Mouse (Mus musculus) limb, embryonic 12.5 days (tissue): ENCODE data around the gene Chaf1a. TPM values are rescaled to one million over a fixed set of nuclear protein-coding genes. Genes with fewer than 3 reads are reported as not detected.
A peak's percentile ranks its signal among the peaks of the same experiment; 100 is the strongest.
"Not testable (repeated sequence)": the region's sequence is repeated elsewhere in the genome, so short reads cannot be mapped to it uniquely, and the experiment has no call there.

Source experiments
- ATAC-seq: fragments of 200-750 bp; cut with Nextera tagmentation; 2 replicates; pipeline ENCODE4 v1.8.0; 2017; ENCODE audit warnings: low read depth, moderate TSS enrichment; ENCODE audit not compliant: insufficient number of reproducible peaks, insufficient read depth, low FRiP score, low TSS enrichment
- H3K27ac ChIP-seq: fragments of 300-500 bp; sonication (generic); 2 replicates; pipeline ENCODE4 v1.5.1; 2016; ENCODE audit warnings: mild to moderate bottlenecking, moderate library complexity
- H3K27me3 ChIP-seq: fragments of 300-500 bp; sonication (generic); 2 replicates; pipeline ENCODE4 v1.6.1; 2016; ENCODE audit warnings: mild to moderate bottlenecking, moderate library complexity
- H3K36me3 ChIP-seq: fragments of 300-500 bp; sonication (generic); 2 replicates; pipeline ENCODE4 v1.6.1; 2016; ENCODE audit warnings: mild to moderate bottlenecking, moderate library complexity
- H3K4me1 ChIP-seq: fragments of 300-500 bp; sonication (generic); replicated peaks from 2 replicates; pipeline ENCODE4 v1.6.1; 2016
- H3K4me2 ChIP-seq: fragments of 300-500 bp; sonication (generic); 2 replicates; pipeline ENCODE4 v1.6.1; 2016; ENCODE audit warnings: mild to moderate bottlenecking, moderate library complexity
- H3K4me3 ChIP-seq: fragments of 300-500 bp; sonication (generic); replicated peaks from 2 replicates; pipeline ENCODE4 v1.5.1; 2016; ENCODE audit warnings: mild to moderate bottlenecking
- H3K9ac ChIP-seq: fragments of 300-500 bp; sonication (generic); replicated peaks from 2 replicates; pipeline ENCODE4 v1.6.1; 2016; ENCODE audit warnings: mild to moderate bottlenecking, moderate library complexity
- H3K9me3 ChIP-seq: fragments of 300-500 bp; sonication (generic); 2 replicates; pipeline ENCODE4 v1.6.1; 2016; ENCODE audit warnings: mild to moderate bottlenecking, moderate library complexity
- WGBS: fragments of 180-500 bp; shearing (Covaris S2); methylation state at CpG from one replicate; pipeline ENCODE4 v1.1.7; 2016; 5-methylcytosine and 5-hydroxymethylcytosine counted together
- polyA plus RNA-seq: library from polyadenylated mRNA; unstranded; fragments of >200 nt; fragmentation: Nextera tagmentation; extraction: Ambion mirVana; gene quantifications from 2 replicates; pipeline ENCODE4 v1.2.1, GENCODE M21; 2016

Chaf1a gene
- polyA plus RNA-seq, 1 experiment from 2014 or later: 51.2 TPM

- Histone ChIP-seq H3K9me3 (no peaks in the 10 kb centered on the region), H3K27me3 (no peaks in the 10 kb centered on the region), H3K36me3 (peaks cover 88% of the 10 kb centered on the region), H3K4me1 (no peaks in the 10 kb centered on the region), H3K4me3 (no peak overlapping the region), H3K9ac (no peak overlapping the region), H3K4me2 (no peak overlapping the region), H3K27ac (no peak overlapping the region)
- WGBS: 88% methylated on average over 5 of the region's 5 CpGs
- no peak for ATAC-seq
These were observed 11.1 kb downstream of the Chaf1a start for GRCm38 (mm10) chr17:56051369-56051768.

DNA sequence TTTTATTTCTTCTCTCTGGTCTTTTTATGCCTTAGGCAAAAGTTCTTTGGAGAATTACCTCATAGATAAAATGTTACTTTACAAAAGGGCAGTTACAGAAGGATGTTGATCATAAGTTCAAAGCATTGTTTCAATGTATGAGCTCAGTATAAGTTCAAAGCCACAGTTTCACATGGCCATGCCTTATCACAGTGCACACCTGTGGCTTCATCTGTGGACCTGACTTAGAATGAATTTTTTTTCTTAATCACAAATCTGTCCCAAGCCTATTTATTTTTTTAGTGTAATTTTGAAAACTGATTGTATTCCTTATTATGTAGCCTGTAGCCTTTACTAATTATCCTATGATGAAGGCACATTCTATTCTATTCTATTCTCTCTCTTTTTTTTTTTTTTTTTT is 14.7 kb downstream of the Chaf1a start:
- H3K27me3 ChIP-seq: no peaks in the 10 kb centered on the region
- no peak overlapping the region for H3K9ac ChIP-seq
- no peak overlapping the region for H3K4me3 ChIP-seq
- no peaks in the 10 kb centered on the region for H3K4me1 ChIP-seq
- H3K9me3 ChIP-seq: no peaks in the 10 kb centered on the region
- peaks cover 88% of the 10 kb centered on the region for H3K36me3 ChIP-seq
- H3K27ac ChIP-seq: no peak overlapping the region
- ATAC-seq: no peak
- no peak overlapping the region for H3K4me2 ChIP-seq

DNA sequence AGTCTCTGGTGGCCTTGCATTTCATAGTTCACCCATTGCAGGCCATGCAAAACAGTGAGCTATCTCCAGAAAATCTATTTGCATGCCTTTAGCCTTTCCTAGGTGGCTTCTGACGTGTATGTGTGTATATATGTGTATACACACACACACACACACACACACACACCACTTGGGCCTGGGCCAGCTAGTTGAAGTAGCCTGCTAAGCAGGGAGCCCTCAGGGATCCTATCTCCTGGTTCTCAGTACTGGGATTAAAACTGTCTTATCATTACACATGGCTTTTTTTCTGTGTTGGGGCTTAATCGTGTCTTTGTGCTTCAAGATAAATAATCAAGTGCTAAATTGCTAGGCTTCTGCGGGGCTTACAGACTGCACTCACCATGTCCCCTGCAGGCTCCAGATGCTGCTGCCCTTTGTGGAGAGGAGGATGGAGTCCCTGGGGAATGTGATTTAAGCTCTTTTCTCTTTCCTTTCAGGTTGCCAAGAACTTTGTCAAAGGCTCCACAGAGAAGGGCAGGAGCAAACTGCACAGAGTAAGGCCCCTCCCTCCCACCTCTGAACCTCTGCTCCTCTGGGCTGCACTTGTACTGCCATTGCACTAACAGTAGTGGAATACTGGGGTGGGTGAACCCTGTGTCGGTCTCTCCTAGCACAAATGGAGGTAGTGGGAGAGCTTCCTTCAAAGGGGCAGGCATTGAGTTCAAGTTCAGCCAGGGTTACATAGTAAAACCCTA is 15.9 kb downstream of the Chaf1a start:
- 0 out of 2 replicates have a peak overlapping the region, but pooled peaks have one; percentile 9 for H3K27ac ChIP-seq
- 85% methylated on average over 4 of the region's 4 CpGs for WGBS
- no peak for ATAC-seq
- peaks cover 89% of the 10 kb centered on the region for H3K36me3 ChIP-seq
- H3K9ac ChIP-seq: no peak overlapping the region
- no peak overlapping the region for H3K4me2 ChIP-seq
- H3K4me1 ChIP-seq: no peaks in the 10 kb centered on the region
- H3K9me3 ChIP-seq: no peaks in the 10 kb centered on the region
- no peaks in the 10 kb centered on the region for H3K27me3 ChIP-seq
- no peak overlapping the region for H3K4me3 ChIP-seq

GRCm38 (mm10) chr17:56057381-56058120 is 17.3 kb downstream of the Chaf1a start:
- no peak for ATAC-seq
- Histone ChIP-seq H3K36me3 (peaks cover 89% of the 10 kb centered on the region), H3K9me3 (no peaks in the 10 kb centered on the region), H3K9ac (no peak overlapping the region), H3K4me2 (no peak overlapping the region), H3K27me3 (no peaks in the 10 kb centered on the region), H3K27ac (no peak overlapping the region), H3K4me3 (no peak overlapping the region), H3K4me1 (no peaks in the 10 kb centered on the region)
- 88% methylated on average over 11 of the region's 11 CpGs for WGBS

DNA sequence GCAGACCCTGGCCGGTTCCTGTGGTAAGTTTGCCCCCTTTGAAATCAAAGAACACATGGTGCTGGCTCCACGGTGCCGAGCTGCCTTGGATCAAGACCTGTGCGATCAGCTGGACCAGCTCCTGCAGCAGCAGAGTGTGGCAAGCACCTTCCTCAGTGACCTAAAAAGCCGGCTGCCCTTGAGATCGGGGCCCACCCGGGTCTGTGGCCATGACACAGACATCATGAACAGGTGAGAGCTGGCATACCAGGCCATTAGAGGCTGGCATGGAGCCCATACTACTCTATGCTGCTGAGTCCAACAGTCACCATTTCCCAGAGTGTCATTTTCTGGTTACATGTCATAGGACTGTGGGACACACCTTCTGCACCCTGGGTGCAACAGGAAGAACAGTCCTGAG is 21.8 kb downstream of the Chaf1a start:
- H3K4me1 ChIP-seq: no peaks in the 10 kb centered on the region
- H3K27ac ChIP-seq: no peak overlapping the region
- peaks cover 100% of the 10 kb centered on the region for H3K36me3 ChIP-seq
- H3K27me3 ChIP-seq: no peaks in the 10 kb centered on the region
- H3K9ac ChIP-seq: no peak overlapping the region
- ATAC-seq: no peak
- no peaks in the 10 kb centered on the region for H3K9me3 ChIP-seq
- 95% methylated on average over 7 of the region's 7 CpGs for WGBS
- H3K4me2 ChIP-seq: no peak overlapping the region
- no peak overlapping the region for H3K4me3 ChIP-seq

- H3K36me3 ChIP-seq: peaks cover 100% of the 10 kb centered on the region
- not testable (repeated sequence) for H3K27me3 ChIP-seq, H3K27ac ChIP-seq, H3K4me2 ChIP-seq, H3K9ac ChIP-seq, H3K4me1 ChIP-seq, H3K9me3 ChIP-seq, ATAC-seq, H3K4me3 ChIP-seq
- 85% methylated on average over 6 of the region's 6 CpGs for WGBS
These were observed 25.5 kb downstream of the Chaf1a start for GRCm38 (mm10) chr17:56065715-56066114.

DNA sequence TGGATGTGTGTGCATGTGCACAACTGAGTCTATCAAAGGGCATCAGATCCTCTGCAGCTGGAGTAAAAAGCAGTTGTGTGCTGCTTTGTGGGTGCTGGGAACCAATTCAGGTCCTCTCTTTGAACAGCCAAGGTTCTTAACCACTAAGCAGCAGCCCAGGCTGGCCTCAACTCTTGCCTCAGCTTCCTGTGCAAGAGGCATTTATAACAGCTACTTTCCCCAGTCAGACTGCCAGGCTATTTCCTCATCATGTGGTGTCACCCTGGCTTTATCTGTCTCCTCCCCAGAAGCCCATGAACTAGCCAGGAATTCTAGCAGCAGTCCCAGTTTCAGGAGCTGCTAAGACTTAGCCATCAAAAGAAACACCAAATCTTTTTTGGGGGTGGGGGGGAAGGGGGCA is 26.2 kb downstream of the Chaf1a start:
- Histone ChIP-seq H3K27me3 (no peaks in the 10 kb centered on the region), H3K4me2 (no peak overlapping the region), H3K4me3 (no peak overlapping the region), H3K27ac (no peak overlapping the region), H3K36me3 (peaks cover 100% of the 10 kb centered on the region), H3K4me1 (no peaks in the 10 kb centered on the region), H3K9me3 (no peaks in the 10 kb centered on the region), H3K9ac (no peak overlapping the region)
- ATAC-seq: no peak

GRCm38 (mm10) chr17:56069066-56069465 is 28.8 kb downstream of the Chaf1a start:
- peaks cover 90% of the 10 kb centered on the region for H3K36me3 ChIP-seq
- no peaks in the 10 kb centered on the region for H3K27me3 ChIP-seq
- H3K9ac ChIP-seq: no peak overlapping the region
- WGBS: 95% methylated on average over 14 of the region's 14 CpGs
- peaks cover 8% of the 10 kb centered on the region for H3K4me1 ChIP-seq
- ATAC-seq: no peak
- no peak overlapping the region for H3K4me3 ChIP-seq
- no peaks in the 10 kb centered on the region for H3K9me3 ChIP-seq
- no peak overlapping the region for H3K27ac ChIP-seq
- H3K4me2 ChIP-seq: no peak overlapping the region

- ATAC-seq: no peak
- Histone ChIP-seq H3K27ac (no peak overlapping the region), H3K4me1 (peaks cover 17% of the 10 kb centered on the region), H3K4me2 (no peak overlapping the region), H3K9me3 (no peaks in the 10 kb centered on the region), H3K9ac (no peak overlapping the region), H3K4me3 (no peak overlapping the region), H3K36me3 (peaks cover 70% of the 10 kb centered on the region), H3K27me3 (no peaks in the 10 kb centered on the region)
These were observed 30.9 kb downstream of the Chaf1a start for GRCm38 (mm10) chr17:56071126-56071525.

GRCm38 (mm10) chr17:56072243-56072642 is 32.0 kb downstream of the Chaf1a start:
- 93% methylated on average over 5 of the region's 5 CpGs for WGBS
- Histone ChIP-seq H3K36me3 (peaks cover 58% of the 10 kb centered on the region), H3K4me2 (no peak overlapping the region)

GRCm38 (mm10) chr17:56074097-56074826 is 34.0 kb downstream of the Chaf1a start:
- peaks cover 38% of the 10 kb centered on the region for H3K36me3 ChIP-seq
- H3K4me2 ChIP-seq: peak overlapping the region; percentile 69
- H3K9me3 ChIP-seq: no peaks in the 10 kb centered on the region
- WGBS: 10% methylated on average over 22 of the region's 22 CpGs
- H3K27me3 ChIP-seq: no peaks in the 10 kb centered on the region
- H3K27ac ChIP-seq: peak overlapping the region; percentile 95
- H3K4me1 ChIP-seq: peaks cover 17% of the 10 kb centered on the region
- H3K4me3 ChIP-seq: peak overlapping the region; percentile 84
- peak overlapping the region; percentile 80 for H3K9ac ChIP-seq
- ATAC-seq: peak; percentile 7; the same call in 1 of the 2 replicates

More at GRCm38 (mm10) chr17:56072243-56072642, 32.0 kb downstream of the Chaf1a start:
- H3K27me3 ChIP-seq: no peaks in the 10 kb centered on the region
- no peak for ATAC-seq
- no peak overlapping the region for H3K4me3 ChIP-seq
- H3K4me1 ChIP-seq: peaks cover 17% of the 10 kb centered on the region
- no peaks in the 10 kb centered on the region for H3K9me3 ChIP-seq
- no peak overlapping the region for H3K27ac ChIP-seq
- H3K9ac ChIP-seq: no peak overlapping the region
